Mouse (Mus musculus) megakaryocyte, embryonic 14.5 days (primary cell): ENCODE measurements around the gene Tmem237.

Source experiments
- FLI1 ChIP-seq: IDR thresholded peaks from 2 replicates; pipeline ENCODE4 v1.6.1; 2012; ENCODE audit warnings: low read length, inconsistent platforms, mixed read lengths
- GATA1 ChIP-seq: IDR thresholded peaks from 3 replicates; pipeline ENCODE4 v1.6.1; 2012; ENCODE audit warnings: mixed read lengths, low read length, inconsistent platforms, borderline replicate concordance

- TF ChIP-seq GATA1 (no peak), FLI1 (no peak)
These were observed 49.4 kb upstream of the Tmem237 start for GRCm38 (mm10) chr1:59169586-59169985.
